Mouse (Mus musculus) regulatory T cell (primary cell): ENCODE measurements around the gene Gm20388.

Source experiments
- in situ Hi-C: fragments of 300-600 bp; cut with MboI, MseI; formaldehyde crosslinking; loops from one replicate; pipeline ENCODE4 v1.15.1; 2025; ENCODE audit warnings: high pct_unique_total_duplicates

The Gm20388 gene

DNA sequence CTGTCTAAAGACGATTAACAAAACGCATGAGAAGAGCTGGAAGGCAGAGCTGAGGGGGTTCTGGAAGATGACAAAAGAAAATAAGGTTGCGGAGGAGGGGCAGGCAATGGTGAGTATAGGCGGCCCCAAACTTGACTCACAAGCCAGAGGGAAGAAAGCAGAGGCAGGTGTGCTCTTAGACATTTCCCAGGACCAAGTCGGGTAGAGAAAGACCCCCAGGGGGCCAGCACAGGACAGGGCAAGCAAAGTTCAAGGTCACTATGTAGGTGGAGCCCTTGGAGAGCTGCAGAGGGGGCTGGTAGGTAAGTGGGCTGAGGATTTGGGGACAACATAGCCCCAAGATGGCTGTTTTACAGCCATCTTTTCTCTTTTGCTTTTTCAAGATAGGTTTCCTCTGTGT, 168.7 kb downstream of the Gm20388 start:
- in situ Hi-C loops = no loop called here

DNA sequence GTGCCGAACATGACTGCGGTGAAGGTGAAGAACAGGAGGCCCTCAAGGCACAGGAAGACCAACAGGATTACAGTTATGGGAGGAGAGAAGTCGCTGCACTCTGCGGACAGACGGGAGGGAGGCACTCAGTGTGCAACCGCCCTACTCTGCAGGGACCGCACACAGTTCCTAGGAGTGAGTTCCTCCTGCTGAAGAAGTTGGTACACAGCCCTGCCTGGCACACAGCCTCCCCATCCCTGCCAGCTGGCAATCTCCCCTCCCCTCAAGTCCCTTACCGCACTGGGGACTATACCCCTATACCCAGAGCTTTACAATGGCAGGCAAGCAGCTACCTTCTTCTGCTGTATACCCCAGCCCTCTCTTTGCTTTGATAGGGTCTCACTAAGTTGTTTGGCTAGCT, 172.6 kb downstream of the Gm20388 start:
- in situ Hi-C loops = no loop called here

DNA sequence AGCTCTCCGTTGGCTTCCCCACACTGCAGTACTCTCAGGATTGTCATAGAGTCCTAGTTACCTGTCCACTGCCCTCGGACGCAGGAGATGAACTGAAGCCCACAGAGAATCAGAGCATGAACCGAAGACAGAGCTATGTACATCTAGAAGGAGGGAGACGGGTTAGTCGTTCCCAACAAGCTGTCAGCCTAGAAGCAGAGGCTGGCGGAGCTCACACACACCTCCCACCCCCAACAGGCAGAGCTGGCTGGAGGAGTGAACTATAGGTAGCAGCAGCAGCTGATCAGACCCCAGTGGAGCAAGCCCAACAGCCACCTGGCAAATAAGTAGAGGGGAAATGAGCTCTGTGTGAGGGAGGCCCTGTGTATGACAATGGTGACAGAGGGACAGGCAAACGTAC, 174.1 kb downstream of the Gm20388 start:
- in situ Hi-C loops = no loop called here

DNA sequence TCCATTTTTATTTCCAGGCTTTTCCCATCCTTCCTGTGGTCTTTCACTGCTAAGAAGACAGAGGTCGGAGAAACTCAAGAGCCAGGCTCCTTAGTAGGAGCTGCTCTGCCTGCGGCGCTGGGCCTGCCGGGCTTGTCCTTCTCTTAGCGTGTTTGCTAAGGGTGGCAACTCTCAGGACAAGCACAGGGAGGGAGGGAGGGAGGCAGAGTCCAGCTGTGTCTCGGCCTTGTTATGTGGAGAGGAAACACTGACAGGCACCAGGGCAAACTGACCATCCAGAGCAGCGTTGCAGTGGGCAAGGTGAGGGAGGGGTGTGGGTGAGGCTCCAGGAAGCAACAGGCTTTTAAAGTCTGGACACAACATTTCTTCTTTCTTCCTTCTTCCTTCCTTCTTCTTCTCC, 178.9 kb downstream of the Gm20388 start:
- in situ Hi-C loops = no loop called here

DNA sequence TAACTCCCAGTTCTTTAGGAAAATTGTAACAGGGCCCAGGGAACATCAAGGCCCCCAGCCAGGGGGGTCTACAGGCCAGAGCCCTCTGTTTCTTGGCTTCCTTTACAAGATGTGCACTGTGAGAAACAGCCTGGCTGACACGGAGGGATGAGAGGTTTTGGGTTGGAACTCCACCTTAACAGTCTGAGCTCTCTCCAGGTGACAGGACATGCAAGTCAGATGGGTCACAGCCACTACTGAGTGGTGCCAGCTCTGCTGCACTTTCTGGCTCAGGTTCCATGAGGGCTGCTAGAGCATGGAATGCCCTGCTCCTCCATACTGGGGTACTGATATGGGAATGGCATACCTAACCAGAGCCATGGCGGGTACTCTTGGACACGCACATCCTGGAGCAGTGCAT, 180.4 kb downstream of the Gm20388 start:
- in situ Hi-C loops = no loop called here

DNA sequence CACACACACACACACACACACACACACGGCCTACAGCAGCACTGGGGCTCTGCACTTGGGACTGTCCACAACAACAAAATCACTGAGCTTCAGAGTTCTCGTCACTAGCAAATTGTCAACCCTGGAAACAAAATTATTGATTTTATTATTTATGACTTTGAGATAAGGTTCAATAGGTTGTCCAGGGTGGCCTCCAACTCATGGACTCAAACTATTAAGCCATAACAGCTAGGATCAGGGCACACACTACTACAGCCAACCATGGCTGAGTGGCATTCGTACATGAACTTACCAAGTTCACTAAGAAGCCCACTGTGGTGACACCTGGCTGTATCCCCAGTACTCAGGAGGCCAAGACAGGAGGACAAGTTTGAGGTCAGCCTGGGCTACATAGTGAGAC, 182.5 kb downstream of the Gm20388 start:
- in situ Hi-C loops = no loop called here

DNA sequence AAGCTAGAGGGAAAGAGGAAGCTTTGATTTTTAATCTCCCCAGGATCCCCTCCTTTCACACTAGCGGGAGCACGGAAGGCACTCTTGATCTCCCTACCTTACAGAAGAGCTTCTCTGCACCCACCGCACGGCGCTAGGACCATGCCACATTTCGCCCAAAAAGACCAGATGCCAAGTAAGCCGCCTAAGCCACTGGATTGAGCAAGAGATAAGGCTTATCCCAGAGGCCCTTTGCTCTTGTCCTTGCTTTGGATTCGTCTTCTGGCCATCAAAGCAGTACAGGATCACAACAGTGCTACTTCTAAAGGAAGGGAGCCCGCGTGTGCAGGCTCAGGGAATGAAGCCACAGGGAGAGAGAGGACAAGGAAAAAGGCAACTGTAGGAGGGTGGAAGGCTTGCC, 184.2 kb downstream of the Gm20388 start:
- in situ Hi-C loops = no loop called here

DNA sequence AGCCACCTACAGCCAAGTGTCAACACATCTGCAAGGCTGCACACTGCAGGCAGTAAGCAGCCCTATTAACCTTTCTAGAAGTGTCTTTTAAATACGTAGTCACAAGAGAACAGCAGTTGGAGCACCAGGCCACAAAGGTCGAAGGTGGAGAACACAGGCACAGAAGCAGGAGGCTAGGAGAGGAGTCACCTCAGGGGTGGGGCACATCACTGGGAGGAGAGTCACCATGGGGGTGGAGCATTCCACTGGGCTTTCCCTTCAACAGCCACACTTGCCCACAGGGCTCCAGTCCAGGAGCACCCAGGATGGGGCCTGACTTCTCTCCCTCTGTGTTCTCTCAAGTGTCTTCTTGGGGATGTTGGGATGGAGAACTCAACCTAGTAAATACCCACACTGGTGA, 185.8 kb downstream of the Gm20388 start:
- in situ Hi-C loops = no loop called here

DNA sequence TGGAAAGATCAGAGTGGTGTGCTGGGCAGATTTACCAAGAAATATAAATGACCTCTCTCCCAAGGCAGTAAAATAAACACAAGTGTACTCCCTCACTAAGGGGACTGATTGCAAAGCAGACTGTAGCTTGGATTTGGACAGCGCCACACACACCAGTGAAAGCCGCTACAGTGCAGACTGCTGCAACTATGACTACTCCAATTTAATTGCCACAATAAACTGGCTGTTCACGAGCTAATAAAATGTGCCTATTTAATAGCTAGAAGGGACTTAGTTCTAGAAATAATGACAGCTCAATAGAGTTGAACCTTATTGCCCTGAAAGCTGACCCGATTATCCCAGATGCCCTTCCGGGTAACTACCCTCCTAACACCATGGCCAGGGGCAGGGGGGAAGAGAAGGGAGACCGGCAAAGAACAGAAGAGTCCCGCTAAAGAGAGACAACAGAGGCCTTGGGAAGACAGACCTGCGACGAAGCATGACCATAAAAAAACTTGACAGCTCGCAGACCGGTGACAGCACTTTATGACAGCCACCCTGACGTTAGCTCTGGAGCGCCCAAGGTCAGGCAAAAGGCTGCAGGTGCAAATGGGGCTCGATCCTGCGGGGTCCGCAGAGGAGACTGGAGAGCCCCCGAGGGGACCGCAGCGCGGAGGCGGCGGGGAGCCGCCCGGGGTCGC, 189.9 kb downstream of the Gm20388 start:
- in situ Hi-C loops = no loop called here

DNA sequence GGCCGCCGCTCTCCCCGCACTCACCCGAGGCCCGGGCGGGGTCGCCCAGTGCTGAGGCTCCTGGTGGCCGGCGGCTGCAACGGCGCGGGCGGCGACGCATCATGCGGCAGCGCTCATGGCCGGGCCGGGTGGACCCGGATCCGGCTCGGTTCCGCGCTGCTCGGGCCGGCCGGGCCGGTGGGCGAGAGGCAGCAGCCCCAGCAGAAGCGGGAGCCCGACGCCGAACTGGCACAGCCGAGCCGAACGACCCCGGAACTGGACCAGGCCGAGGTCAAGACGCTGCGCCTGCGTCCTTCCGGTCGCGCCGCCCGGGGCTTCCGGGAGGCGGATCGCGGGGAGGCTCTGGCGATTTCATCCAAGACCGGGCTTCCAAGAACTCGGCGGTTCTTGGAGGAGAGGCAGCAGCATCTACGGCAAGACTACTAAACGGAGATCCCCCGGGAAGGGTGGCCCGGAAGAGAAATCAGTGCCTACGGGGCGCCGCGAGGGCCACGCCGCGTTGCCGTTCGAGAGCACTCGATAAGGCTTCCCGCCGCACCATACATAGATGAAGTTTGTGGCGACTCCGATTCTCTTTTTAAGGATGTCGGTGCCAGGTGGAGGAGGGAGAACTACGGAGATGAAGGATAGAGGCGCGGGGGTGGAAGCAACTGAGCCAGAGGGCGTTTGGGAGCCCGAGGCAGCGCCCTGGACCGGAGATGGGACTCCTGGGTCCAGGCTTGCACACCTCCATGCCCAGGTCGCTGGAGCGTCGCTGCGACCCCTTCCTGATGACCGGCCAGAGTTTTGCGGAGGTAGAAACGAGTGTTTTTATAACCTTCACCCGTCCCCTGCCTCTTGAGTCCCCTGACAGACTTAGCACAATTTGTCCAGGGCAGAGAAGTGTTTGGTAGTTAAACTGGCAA, 190.7 kb downstream of the Gm20388 start, which contains the start of gene Zdhhc7:
Gene Zdhhc7, minus strand, starts transcription at position 415 of the 905 bp plus-strand sequence.
- in situ Hi-C loops = no loop called here

DNA sequence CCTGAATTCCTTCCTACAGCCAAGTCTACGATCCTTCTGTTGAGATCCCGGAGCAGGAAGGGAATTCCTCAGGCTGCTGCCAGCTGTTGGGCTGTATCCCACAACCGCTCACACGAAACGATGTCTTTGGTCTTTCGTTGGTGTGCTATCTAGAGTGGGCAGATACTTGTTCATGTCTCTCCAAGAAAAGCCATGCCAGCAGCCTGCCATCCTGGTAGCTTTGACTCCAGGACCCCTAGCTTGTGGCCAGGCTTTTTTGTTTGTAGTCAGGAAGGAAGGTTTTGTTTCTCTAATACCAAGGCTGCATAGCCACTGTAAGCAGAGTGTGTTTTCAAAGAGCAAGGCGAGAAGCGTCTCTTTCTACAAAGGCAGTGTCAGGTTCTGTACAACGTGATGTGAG, 193.3 kb downstream of the Gm20388 start:
- in situ Hi-C loops = no loop called here

DNA sequence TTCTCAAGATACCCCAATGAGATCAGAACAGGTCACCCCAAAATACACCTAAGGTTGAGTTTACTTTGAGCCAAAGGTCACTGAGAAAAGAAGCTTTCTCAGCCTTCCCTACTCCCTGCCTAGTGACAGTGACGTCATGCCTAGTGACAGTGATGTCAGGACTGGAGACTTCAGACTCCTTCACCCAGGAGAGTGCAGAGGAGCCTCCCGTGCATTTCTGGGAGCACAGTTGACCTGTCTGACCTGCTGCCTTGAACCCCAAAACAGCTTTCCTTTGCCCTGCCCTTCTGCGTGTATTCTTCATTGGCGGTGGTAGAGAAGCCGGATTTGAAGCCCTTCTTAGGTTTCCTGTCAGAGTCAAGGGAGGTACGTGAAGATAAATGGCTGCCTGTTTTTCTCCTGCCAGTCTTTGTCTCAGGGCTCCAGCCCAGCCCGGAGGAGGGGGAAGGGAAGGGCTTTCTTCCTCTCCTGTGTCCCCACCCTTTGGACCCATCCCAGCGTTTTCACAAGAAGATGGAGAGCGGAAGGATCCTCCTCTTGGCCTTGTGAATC, 194.2 kb downstream of the Gm20388 start:
- in situ Hi-C loops = no loop called here

DNA sequence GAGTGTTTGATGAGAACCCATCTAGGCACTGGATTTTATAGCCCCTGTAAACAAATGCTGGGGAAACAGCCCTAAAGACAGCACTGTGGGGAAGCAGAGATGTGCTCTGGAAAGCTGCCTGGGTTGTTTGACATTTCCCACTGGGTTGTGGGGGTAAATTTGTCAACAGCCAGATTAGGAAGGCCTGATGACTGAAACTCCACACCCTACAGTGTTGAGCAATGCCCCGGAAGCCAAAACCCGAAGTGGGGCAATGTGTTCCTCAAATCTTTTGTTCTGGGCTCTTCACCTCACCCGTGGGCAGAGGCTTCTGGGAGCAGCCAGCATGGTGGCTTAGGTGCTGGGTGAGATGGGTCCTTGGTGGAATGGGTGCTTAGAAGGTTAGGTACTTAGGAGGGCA, 198.5 kb downstream of the Gm20388 start:
- in situ Hi-C loops = no loop called here

DNA sequence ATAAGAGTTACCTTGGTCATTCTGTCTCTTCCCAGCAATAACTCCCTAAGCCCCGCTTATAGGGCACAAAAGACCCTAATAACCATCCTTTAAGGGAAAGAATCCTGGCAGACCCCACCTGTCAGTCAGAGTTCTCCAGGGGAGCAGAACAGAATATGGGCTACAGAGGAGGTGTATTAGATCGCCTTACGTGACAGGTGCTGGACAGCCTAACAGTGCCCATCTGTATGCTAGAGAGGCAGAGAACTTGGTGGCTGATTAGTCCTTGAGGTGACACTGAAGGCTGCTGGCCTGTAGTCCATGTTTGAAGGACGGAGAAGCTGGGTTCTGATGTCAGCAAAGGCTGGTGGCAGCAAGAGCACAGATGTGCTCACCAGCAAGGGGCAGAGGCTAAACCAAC, 200.3 kb downstream of the Gm20388 start:
- in situ Hi-C loops = no loop called here

DNA sequence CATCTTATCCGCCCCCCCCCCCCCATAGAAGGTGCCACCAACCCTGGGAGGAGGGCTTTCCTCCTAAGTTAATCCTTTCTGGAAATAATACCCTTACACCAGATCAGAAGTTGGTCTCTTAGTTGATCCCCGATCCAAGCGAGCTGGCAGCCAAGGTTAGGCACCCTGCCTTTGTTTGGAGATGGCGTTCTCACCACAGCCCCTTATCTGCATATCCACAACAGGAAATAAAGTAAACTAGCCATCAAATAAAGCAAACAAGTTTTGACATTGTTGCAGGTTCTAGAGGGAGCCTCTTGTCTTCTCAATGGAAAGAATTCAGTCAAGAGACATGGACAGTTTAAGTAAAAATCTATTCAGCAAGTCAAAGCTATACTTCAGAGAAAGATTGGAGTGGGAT, 200.7 kb downstream of the Gm20388 start:
- in situ Hi-C loops = no loop called here

DNA sequence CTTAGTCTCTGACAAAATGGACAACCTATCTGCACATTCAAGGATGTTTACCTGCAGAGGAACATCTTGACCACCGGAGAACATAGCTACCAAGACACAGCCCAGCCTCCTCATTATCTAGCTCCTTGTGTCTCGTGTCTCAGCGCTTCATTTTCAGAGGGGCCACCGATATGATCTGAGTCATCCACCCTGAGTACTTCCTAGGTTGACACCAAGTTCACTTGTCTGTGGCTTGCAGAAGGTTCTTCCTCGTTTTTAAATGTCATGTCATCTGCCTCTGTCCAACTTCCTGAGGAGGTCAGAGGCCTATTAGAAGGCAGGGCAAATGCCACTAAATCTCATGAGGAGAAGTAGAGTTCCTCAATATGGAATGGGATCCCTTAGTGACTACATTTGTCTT, 201.9 kb downstream of the Gm20388 start:
- in situ Hi-C loops = no loop called here

DNA sequence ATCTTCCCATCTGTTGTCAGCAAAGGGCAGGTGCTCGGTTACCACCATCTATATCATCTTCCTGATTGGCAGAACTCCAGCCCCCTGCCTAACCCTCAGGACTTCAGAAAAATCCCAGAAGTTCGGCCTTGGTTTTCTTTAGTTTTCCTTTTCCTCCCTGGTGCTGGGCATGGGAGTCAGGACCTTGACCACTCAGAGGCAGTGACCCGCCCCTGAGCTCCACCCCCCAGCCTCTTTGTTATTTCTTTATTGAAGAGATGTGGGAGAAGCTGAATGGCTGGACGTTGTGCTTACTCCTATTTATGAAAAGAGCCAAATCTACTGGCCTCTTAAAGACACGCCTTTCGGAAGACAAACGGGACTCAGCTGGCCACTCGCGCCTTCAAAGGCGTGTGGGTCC, 202.7 kb downstream of the Gm20388 start:
- in situ Hi-C loops = no loop called here

DNA sequence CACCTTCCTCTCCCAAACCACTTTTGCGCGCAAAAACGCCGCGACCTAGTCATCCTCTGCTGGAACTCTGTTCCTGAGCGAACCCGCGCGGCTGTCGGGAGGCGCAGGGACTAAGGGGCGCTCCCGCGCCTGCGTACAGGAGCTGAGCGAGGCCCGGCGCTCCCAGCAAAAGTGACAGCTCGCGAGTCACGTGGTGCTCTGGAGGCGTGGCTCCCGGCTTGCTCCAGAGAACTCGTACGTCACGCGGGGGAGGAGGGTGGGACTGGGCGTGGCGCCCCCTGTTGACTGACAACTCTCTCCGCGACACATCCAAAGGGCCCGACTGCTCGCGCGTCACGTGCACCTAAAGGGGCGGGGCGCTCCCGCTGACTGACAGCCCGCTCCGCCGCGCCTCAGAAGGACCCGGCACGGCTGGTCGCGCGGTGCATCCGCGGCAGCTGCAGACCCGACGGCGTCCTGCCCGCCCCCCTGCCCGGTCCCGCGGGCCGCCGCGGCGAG, 203.2 kb downstream of the Gm20388 start, which contains the start of gene 6430548M08Rik:
Gene 6430548M08Rik, plus strand, starts transcription at position 395 of the 498 bp plus-strand sequence.
- in situ Hi-C loops = no loop called here

DNA sequence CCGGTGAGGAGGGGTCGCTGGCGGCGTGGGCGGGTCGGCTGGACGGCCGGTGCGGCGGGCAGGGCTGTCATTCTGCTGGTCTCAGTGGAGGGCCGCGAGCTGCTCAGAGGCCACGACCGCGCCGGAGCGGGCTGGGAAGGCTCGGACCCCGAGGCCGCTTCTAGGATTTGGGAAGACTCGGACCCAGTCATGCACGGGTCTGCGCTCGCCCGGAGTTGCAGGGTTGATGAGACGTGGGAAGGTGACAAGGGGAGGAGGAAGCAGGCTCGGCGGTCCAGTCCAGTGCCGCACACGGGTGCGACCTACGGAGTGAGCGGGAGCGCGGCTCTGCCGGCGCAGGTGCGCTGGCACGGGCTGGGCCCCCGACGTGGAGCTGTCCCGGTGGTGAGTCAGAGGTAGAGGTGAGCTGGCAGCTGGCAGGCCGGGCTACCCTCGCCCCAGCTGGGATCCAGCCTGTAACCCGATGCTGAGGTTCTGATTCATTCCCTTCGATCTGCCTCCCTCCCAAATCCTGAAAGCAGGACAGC, 203.7 kb downstream of the Gm20388 start:
- in situ Hi-C loops = no loop called here

DNA sequence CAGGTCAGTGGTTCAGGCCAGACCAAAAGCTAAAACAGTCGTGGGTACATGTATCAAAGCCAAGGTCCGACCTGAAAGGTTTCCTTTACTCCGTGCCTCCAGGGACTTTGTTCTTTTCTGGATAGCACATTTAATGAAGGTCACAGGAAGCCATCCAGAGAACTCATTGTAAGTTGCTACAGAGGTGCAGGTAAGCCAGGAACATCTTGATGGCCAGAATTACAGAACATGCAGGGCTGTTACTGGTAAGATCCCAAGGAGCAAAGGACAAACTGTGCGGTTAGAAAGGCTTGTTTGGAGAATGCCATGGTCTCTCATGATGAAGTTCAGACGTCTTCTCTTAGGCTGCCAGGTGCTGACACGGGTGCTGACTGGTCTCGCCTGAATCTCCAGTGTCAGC, 206.0 kb downstream of the Gm20388 start:
- in situ Hi-C loops = no loop called here

DNA sequence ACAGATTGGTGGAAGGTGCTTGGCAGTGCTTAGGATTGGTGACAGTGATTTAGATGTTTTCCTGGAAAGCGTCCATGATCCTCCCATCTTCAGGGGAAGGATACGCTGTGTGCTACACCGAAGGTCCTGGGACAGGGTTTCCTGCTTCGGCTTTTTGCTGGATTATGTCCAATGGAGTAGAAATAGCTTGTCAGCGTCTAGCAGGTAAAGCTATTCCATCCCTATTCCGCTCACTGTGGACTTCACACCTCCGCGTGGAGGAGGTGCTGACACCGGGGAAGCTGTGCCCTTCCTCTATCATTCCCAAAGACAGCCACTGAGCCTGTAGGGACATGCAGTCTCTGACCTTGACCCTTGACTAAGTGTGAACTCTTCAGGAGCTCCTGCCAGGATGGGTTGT, 207.5 kb downstream of the Gm20388 start:
- in situ Hi-C loops = no loop called here

DNA sequence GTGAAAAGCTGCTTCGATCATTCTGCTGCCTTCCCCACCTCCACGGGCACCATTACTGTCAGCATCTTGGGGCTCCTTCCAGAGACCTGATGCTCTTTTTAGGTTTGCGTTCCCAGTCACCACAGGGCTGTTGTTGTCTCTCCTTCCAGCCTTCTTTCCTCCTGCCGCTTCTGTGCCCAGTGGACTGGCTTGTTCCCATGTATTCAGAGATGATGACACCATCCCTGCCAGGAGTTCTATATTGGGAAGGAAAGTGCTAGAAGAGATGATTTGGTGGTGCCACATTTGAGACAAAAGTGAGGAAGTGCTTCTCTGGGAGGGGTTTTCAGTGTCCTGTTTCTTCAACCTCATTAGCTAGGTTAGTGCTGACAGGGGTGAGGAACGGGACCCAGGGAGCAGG, 208.2 kb downstream of the Gm20388 start:
- in situ Hi-C loops = no loop called here
